Mouse (Mus musculus) common myeloid progenitor, adult 5-6 weeks (primary cell): ENCODE measurements around the gene Lmf1. TPM values are rescaled to one million over a fixed set of nuclear protein-coding genes. Genes with fewer than 3 reads are reported as not detected.
A peak's percentile ranks its signal among the peaks of the same experiment; 100 is the strongest.

Source experiments
- ATAC-seq: replicated peaks from 2 replicates; pipeline ENCODE4 v1.8.0; 2016; ENCODE audit warnings: low read depth, mild to moderate bottlenecking, moderate TSS enrichment, inconsistent platforms; ENCODE audit not compliant: poor library complexity, severe bottlenecking
- total RNA-seq: library from RNA; stranded (forward); fragments of 200-1000, 187-1606 nt; gene quantifications from 2 replicates; pipeline ENCODE4 v1.2.3, GENCODE M21; 2017

Gene Lmf1
- total RNA-seq, 1 experiment from 2014 or later, result 9.0 TPM

DNA sequence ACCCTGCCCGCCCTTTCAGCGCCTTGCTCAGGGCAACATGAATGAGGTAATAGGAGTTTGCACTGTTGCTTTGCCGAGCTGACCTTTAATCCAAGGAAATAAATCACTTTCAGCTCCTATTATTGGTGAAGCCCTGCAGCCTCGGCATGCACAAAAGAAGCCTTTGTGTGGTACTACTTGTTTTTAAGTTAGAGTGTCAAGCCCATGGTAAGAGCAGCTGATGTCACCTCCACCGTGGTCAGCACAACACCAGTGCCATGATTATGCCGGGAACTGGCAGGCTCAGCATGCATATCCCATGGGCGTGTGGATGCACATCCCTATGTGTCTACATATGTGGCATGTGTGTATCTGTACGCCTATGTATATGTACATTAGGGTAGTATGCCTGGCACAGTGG is 56.5 kb downstream of the Lmf1 start:
- ATAC-seq, result no peak

DNA sequence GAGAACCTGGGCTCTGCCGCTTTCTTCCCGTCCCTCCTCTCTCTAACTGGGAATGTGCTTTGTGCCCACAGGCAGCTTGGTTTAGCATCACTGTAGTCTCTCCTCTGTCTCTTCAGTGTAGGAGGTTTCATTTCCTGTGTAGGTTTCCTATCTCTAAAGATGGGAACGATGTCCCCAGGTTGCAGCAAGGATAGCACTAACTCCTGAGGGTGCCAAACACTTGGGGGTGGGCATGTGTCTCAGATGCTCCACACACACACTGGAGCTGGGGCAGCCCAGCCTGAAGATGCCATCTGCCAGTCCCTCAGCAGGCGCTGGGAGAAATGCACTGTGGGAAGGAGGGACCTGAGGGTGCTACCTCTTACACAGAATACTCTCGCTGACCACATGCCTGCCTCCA is 56.9 kb downstream of the Lmf1 start:
- no peak for ATAC-seq

DNA sequence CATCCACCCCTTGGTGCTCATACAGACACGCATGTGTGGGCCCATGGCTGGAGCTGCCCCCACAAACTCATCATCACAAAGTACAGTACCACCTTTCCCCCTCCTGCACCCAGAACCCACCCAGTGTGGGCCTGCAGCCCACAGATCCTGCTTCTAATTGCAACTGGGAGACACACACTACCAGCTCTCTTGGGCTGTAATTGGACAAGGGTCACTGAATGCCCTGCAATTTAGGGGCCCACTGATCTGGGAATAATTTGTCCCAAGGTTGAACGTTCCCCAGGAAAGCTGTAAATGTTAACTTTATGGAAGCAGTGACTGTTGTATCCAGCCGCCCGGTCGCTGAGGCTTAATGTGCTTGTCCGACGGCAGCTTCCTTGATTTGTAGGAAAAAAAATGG is 59.1 kb downstream of the Lmf1 start:
- ATAC-seq, result no peak

DNA sequence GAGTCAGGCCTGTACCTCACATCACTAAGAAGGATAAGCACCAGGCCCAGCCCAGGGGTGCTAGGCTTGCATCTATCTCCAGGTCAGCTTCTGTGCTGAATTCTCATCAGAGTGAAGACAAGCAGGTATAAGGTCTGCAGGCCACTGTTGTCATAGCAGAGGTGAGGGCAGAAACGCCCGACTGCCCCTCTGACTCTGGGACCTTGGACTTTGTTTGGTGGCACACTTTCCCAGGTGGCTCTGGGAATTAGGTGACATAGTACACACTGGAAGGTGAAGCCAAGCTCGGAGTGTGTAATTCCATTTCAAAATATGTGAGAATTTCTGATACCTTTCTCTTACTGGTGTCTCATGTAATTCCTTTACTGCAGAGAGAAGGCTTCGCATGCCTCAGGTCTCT is 59.6 kb downstream of the Lmf1 start:
- no peak for ATAC-seq

DNA sequence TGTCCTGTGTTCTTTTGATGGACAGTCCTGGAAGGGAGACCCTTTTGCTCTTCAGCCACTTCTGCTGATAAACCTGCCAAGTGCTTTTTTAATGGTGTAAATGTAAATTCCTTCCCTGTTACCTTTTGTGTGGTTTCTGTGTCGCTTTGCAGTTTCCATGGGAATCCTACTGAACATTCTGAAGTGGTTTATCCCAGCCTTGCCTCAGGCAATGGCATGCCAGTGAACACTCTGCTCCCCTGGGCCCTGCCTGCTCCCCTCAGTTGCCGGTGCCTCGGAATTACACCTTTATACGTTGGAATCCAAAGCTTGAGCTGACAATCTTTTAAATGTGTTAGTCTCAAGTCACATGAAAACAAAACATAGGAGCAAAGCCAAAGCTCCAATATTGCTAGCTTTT is 62.1 kb downstream of the Lmf1 start:
- ATAC-seq, result no peak

DNA sequence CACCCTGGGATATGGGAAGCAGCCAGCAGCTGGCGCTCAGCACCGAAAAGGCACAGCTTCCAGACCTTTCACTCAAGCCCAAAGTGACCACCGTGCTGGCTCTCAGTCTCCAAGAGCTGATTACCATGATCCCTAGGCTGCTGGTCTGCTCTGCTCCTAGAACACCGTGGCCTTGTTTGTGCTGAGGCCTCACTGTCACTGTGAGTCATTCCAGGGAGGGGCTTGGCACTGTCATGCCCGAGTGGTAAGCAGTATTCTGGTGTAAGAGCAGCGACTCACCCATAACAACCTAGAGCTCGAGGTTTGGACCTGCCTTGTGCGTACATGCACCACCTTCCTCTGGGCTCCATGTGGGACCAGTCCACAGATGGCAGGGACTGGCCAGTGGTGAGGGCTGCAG is 63.1 kb downstream of the Lmf1 start:
- no peak for ATAC-seq

DNA sequence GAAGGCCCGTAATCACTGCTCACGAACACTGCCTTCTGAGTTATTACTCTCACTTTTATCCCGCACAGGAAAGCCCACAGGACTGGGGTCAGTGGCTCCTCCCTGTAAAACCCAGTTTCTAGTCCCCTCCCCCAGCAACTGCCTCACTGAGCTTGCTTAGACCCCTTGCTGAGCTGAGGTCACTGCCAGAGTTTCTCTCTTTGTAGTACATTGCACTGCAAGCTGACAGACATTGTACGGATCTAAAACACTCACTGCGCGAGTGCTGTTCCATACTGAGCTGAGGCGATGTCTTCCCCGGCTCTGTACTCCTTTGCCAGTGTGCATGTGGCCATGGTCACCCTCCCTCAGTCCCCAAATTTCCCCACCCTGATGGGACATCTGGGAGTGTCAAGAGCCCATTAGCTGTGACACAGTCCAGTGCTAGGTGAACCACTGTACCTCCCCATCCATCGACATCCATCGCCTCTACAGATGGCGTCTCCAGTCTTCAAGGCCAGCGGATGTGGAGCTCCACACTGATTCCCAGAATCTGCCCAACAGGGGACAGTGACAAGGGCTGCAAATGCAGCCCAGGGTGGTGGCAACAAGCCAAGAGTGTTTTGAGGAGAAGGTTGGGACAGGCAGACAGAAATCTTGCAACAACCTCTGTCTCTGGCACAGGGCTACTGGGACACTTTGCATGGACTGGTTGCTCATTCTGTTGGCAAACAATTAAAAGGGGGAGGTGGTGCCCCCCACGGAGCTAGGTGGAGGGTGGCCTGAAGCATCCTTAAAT is 64.8 kb downstream of the Lmf1 start:
- ATAC-seq, result no peak

DNA sequence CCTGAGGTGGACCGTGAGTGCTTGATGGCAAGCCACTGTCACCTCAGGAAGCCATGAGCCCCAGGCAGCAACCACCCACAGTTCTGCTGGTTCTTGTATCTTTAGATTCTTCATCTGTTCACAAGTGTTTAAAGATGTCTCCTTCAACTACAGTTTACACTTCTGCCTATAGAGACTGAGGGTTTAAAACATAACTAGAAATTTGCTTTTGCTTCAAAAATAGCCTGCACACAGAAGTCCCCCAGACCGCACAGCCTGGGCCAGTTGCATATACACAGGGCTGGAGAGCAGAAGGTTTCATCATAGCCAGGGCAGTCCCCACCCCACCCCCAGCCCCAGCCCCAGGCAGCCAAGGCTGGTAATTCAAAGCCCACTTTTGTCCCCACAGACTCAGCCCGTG is 65.9 kb downstream of the Lmf1 start:
- no peak for ATAC-seq

DNA sequence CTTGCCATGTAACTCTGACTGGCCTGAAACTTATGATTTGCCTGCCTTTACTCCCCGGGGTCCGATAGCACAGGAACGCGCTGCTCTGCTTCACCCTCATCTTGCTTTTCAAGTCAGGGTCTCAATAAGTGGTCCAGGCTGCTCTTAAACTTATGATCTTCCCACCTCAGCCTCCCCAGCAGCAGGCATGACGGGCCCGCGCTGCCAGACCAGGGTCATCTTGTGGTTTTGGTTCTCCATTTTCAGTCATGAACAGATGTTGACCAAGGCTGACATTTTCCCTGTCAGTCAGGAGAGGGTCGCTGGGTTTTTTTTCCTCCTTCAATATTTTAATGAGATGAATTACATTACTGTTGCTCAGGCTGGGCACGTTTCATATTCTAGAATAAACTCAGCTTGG is 66.8 kb downstream of the Lmf1 start:
- ATAC-seq, result no peak

DNA sequence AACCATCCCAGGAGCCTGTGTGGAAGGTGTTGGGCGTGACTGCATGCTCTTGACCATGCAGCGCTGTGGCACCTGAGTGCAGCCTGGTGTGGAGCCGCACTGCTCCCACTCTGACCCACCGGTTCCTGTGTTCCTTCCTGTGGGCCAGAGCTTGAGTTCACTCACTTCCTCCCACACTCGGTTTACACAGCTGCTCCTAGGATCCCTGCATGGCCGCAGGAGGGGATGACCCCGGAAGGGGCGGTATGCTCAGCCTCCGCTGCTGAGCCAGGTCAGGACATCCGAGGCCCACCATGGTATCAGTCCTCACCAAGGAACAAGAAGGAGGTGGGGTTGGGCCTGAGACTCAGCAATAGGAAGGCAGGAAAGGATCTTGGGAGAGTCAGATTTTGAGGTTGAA is 69.0 kb downstream of the Lmf1 start:
- ATAC-seq, result no peak

DNA sequence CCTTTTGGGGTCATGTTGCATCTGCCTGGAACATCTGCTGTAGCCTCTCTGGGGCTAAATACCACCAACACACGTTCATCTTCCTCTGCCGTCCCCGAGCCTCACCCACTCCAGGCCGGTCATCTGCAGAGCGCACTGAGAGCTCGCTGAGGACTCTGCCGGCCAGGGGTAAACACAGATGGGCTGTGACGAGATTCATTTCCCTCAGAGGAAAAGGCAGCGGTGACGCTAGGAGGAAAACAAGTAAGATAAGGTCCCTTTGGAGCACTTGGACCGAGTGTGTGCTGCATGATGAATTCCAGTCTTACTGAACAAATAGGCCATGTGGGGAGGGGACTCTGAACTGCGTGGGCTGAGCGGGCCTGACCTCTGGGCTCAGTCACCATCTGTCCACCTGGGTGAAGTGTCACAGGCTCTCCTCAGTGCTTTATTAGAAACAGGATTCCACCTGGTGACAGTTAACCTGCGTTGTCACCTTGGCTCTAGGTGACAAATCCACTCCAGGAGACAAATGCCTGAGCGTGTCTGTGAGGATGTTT is 69.9 kb downstream of the Lmf1 start:
- no peak for ATAC-seq

DNA sequence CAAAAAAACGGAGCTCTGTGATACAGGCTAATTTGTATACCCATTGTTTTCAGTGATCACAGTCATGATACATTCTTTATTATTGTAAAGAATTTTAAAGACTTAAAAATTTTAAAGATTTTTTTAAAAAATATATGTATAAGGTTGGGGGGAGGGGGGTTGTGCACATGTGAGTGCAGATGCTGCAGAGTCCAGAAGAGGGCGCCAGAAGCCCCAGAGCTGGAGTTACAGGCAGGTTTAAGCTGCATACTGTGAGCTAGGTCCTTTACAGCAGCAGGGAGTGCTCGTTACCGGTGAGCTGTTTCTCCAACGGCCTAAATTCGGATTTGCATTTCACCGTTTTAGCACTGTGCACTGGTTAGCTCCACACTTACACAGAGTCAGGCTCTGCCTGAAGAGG is 71.8 kb downstream of the Lmf1 start:
- no peak for ATAC-seq

DNA sequence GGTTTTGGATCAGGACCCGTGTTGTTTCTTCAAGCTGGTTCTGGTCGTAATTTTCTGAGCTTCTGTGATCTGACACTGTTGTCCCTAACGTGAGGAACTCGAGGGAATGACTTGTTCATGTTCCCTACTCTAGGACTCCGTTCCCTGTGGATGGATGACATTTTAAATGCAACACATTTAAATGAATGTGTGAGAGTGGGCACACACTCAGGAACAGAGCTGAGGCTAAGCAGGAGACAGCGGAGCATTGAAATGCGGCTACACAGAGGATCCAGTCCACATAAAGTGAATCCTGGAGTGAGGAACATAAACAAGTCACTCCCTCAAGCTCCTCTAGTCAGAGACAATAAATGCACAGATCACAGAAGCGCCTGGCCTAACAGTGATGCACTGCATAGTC is 73.4 kb downstream of the Lmf1 start:
- no peak for ATAC-seq

DNA sequence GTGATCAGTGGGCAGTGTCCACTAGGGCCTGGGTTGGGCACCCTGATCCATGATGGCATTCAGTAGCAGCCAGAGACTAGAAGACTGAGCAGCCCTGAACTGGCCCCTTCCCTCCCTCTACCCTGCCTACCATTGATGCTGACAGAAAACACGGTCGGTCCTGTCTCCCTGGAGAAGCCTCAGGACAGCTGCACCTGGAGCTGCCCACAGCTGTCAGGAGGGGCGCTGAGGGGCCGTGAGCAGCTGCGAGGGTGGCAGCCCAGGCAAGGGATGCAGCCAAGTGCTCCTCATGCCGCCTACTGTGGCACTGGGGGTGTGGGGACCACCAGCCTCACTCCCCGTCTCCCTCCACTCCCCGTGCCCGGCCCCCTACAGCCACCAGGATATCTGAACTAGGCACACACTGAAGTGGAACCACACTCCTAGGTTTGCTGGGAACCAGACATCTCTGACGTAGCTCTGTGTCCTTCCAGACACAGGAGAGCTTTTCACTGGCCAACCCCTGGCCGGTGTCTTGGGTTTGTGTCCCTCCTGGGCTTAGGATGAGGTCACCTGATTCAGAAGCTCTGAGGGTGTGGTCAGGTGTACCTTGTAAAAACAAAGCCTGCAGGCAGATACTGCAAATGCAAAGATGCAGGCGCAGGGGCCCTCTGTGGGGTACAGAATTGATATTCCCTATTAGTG is 77.4 kb downstream of the Lmf1 start:
- no peak for ATAC-seq

DNA sequence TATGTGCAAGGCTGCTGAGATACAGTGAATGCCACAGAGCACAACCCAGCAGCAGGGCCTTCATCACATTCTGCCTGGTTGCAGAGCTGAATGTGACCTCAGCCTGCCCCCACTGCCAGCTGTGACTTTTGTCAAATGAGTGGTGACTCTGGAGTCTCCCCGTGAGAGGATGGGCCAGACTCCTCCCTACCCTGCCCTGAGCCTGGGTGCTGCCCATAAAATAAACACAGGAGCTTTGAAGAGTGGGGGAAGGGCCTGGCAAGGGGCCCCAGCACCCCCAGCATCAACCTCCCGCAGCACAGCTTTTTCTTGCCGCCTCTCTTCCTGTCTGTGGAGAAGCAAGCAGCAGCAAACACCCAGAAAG is 77.9 kb downstream of the Lmf1 start:
- no peak for ATAC-seq

DNA sequence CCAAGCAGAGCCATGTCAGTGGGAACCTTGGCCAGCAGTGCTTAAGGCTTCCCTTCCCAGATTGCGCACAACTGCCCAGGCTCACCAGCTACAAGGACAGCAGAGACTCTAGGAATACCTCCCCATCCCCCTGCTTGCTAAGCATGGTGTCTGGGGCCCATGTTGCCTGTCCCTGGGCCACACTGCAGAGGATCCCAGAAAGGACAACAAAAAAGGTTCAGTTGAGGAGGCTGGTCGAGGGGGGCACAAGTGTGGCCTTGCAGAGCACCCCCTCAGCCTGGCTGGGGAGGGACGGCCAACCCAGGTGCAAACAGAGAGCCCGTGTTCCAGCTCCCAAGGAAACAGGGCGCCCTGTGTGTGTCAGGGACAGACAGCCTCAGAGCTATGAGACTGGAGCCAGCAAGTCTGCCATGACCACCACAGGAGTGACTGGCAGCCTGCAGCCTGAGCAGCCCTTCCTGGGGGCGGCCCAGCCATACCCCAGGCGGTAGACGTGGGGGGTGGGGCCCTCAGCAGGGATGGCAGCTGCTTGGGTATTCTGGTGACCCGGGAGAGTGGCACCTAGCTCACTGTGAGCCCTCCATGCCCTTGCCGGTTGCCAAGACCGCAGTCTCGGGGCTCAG is 84.4 kb downstream of the Lmf1 start:
- ATAC-seq, result no peak

DNA sequence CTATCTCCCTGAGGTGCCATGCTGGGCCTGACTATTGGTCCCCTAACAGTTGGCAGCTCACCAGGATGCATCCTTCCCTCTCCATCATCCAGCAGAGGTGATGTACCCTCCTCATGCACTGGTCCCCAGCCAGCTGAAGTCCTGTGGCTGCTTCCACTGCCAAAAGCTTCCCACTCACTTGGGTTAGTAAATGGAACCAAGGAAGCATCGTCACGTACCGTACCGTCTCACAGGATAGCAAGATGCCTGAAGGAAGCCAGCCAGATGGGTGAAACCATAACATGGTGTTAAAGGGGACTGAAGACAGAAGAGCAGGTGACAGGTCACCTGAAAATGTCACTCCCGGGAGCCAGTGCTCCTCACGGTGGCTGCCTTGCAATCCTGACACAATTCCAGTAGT is 86.6 kb downstream of the Lmf1 start:
- ATAC-seq, result no peak

DNA sequence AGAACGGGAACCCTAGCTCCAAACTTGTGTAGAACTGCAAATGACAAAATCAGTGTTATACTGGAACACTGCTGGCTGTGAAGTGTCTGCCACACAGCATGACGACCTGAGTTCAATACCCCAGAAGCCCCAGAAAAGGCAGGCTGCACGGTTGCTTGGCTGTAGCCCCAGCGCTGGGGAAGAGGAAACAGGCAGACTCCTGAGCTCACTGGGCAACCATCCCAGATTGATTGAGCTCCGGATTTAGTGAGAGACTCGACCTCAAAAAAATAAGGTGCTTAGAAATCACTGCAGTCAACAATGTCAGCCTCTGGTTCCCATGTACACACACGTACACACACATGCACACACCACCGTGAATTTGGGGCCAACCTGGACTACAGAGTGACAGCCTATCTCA is 87.0 kb downstream of the Lmf1 start:
- no peak for ATAC-seq

DNA sequence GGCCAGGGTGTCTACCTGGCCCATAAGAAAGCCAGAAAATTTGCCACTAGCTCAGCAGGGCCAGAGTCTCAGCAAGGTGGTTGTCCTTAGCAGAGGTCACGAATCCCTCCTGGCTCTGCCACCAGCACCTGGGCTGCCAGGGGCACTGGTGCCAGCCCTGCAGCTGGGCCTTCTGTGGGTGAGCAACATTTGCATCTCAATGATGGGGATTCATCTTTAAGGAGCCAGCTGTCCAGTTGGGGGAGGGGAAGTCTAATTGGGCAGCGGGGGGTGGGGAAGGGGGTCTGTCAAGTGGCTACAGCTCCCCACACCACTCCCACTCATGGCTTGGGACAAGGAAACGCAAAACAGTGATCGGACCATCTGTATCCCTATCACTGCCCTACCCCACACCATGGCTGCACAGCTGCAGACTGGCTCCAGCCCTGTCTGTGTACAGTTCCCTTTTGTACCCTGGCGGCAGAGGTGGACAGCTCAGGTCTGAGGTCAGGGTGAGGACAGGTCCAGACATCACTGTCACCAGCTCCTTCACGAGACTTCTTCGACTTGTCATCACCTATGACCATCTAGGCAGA is 89.7 kb downstream of the Lmf1 start:
- no peak for ATAC-seq

DNA sequence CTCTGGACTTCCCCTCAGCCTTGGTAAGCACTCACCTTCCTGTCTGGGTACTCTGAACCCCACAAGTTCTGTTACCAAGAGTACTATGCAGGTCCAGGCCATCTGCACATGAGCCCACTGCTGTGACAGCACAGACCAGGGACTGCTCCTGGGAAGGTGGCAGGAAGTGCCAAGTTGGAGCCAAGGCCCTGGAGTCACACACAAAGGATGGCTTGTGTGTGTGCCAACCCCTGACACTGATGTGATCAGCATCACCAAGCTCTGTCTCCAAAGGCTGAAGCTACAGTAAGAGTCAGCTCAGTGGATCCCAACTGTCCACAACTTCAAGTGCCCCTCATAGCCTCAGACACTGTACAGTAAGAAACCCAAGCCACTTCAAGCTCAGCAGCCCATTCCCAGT is 94.1 kb downstream of the Lmf1 start:
- no peak for ATAC-seq

DNA sequence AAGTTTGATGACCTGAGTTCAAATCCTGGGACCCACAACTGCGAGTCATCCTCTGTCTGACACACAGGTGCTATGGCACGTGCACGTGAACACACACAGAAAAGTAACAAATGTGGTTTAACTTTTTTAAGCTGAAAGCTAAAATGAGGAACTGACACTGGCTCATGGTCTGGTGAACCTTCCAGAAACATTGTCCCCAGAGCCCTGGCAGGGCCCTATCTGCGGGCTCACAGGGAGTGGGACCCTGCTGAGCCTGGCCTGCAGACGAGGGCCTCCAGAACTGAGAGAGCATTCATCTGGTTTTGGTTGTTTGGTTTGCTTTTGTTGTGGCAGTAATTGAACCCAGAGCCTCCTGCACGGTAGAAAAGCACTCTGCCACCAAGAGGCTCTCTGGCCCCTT is 99.1 kb downstream of the Lmf1 start:
- ATAC-seq, result peak; percentile 62
